Mouse (Mus musculus) brain, embryonic 14.5 days (tissue): Measurements from ENCODE around the gene Gmnn.

Experiments
- CTCF ChIP-seq: fragments of 200-500 bp; IDR thresholded peaks from 2 replicates; pipeline ENCODE4 v1.5.1; 2012; ENCODE audit warnings: inconsistent platforms, mild to moderate bottlenecking, moderate library complexity, borderline replicate concordance; ENCODE audit not compliant: insufficient read depth, insufficient read length; ENCODE audit errors: extremely low read depth
- POLR2A ChIP-seq: fragments of 200-500 bp; IDR thresholded peaks from 2 replicates; pipeline ENCODE4 v1.6.1; 2012; ENCODE audit warnings: mild to moderate bottlenecking, inconsistent platforms, borderline replicate concordance; ENCODE audit not compliant: poor library complexity, insufficient read depth, insufficient read length, severe bottlenecking; ENCODE audit errors: extremely low read depth

DNA sequence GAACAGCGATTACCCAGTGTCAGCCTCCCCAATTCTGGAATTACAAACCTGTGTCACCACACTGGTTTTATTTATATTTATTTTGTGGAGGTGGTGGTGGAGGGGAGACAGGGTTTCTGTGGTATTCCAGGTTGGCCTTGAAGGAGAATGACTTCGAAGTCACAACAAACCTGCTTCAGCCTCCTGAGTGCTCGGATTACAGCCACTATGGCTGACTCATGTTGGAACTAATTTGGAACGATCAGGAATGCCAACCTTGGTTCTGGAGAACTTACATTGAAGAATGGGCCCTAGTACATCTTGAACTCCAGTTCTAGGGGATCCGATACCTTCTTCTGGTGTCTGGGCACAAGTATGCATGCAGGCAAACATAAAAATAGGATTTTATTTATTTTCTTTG lies 37.7 kb upstream of the Gmnn start:
- TF ChIP-seq CTCF (no peak), POLR2A (no peak)
